Comparison of ENCODE assay signal across 8 mouse cellular contexts in genomic region chr2:167278751-167279526, GRCm38 (mm10). TPM values are rescaled to one million over a fixed set of nuclear protein-coding genes. Genes with fewer than 3 reads are reported as not detected.
DNase-seq lines count a peak whose midpoint lies in the region; TF ChIP-seq lines count a peak whose summit lies in the region.

No protein-coding gene starts in this region.

- H3K4me1 ChIP-seq in thymus, adult 2 months (replicated peaks; ENCODE audit: control insufficient read depth, insufficient read depth, low read length), result no peaks in the 10 kb centered on the region

- H3K36me3 ChIP-seq in thymus, adult 2 months (ENCODE audit: control insufficient read depth, insufficient read depth, low read length), result no peaks in the 10 kb centered on the region

- no peak overlapping the region for H3K4me3 ChIP-seq in thymus, adult 2 months (ENCODE audit: control insufficient read depth, insufficient read depth, low read length)

- WGBS in thymus, adult 2 months, result 53% methylated on average over 17 of the region's 17 CpGs

- peak; percentile 83 to 84 for DNase-seq in B cell, adult 2 months
- DNase-seq in WW6 (ENCODE audit: low read depth, low spot score) (peak; percentile 61), liver (peak; percentile 67)
- peak; percentile 55 to 74 for DNase-seq in cerebellum, postnatal 4 days (ENCODE audit: low spot score in 2 of 2)
- peak; percentile 12 to 13 for DNase-seq in gastrocnemius, adult 8-10 months (ENCODE audit: low spot score in 2 of 2)
- DNase-seq in kidney, adult 8-10 months, result peak; percentile 21 to 47
- peak; percentile 79 for DNase-seq in naive thymus-derived CD4-positive, alpha-beta T cell, adult 2 months (ENCODE audit: low read depth)
- DNase-seq in thymus, adult 2 months, result peak; percentile 51

- H3K27ac ChIP-seq in thymus, adult 2 months (ENCODE audit: control insufficient read depth, insufficient read depth, low read length), result no peak overlapping the region

- TF ChIP-seq CTCF in thymus, adult 2 months (IDR thresholded peaks at IDR 0.05; ENCODE audit: borderline replicate concordance, control insufficient read depth, extremely low read depth, insufficient read depth, low read length, poor library complexity), result peak; percentile 90

- no peaks in the 10 kb centered on the region for H3K27me3 ChIP-seq in thymus, adult 2 months (ENCODE audit: control insufficient read depth, insufficient read depth, low read length)

- no peak for TF ChIP-seq POLR2A in thymus, adult 2 months (IDR thresholded peaks at IDR 0.05; ENCODE audit: control insufficient read depth, extremely low read depth, insufficient read depth, low read length, poor library complexity)

RNA-seq across cellular contexts. Expression of gene Ptgis, which starts 38.5 kb away (rescaled TPM):
- total RNA-seq in gastrocnemius, adult 8-10 months (2022), result 1 to 10 TPM; 1.1 to 3.3 (median 1.9) TPM
- polyA plus RNA-seq in thymus, adult 2 months (2012; rRNA removed), result 6.1 and 9.9 TPM in 2 replicates

Comparison
In these comparisons a context has a peak if more than half of its experiments do, and no peak if none do; other contexts are left out.
1. DNase-seq: peak in every context shown above with its lines; median percentile 84 in B cell, adult 2 months; 79 in naive thymus-derived CD4-positive, alpha-beta T cell, adult 2 months; 67 in liver; 64 in cerebellum, postnatal 4 days; 61 in WW6; 51 in thymus, adult 2 months; 34 in kidney, adult 8-10 months; 12 in gastrocnemius, adult 8-10 months.